Mouse (Mus musculus) neural tube, embryonic 11.5 days (tissue): Measurements from ENCODE around the gene Slc13a4. TPM values are rescaled to one million over a fixed set of nuclear protein-coding genes. Genes with fewer than 3 reads are reported as not detected.

Experiments used
- ATAC-seq: fragments of 200-750 bp; cut with Nextera tagmentation; 2 replicates; pipeline ENCODE4 v1.8.0; 2017; ENCODE audit warnings: moderate number of reproducible peaks, mild to moderate bottlenecking, moderate TSS enrichment, moderate library complexity; ENCODE audit not compliant: insufficient read depth, low FRiP score, low TSS enrichment
- DNase-seq: peaks from one replicate; pipeline ENCODE4 v3.0.0-alpha.2; 2015; ENCODE audit warnings: low spot score
- H3K27ac ChIP-seq: fragments of 300-500 bp; sonication (generic); 2 replicates; pipeline ENCODE4 v1.5.1; 2014; ENCODE audit warnings: low read depth, mild to moderate bottlenecking, low read length
- H3K27me3 ChIP-seq: fragments of 300-500 bp; sonication (generic); 2 replicates; pipeline ENCODE4 v1.6.1; 2014; ENCODE audit warnings: mild to moderate bottlenecking, low read length, mixed read lengths; ENCODE audit not compliant: control insufficient read depth, insufficient read depth
- H3K36me3 ChIP-seq: fragments of 300-500 bp; sonication (generic); 2 replicates; pipeline ENCODE4 v1.6.1; 2014; ENCODE audit warnings: mild to moderate bottlenecking, low read length, moderate library complexity, mixed read lengths; ENCODE audit not compliant: control insufficient read depth, insufficient read depth
- H3K4me1 ChIP-seq: fragments of 300-500 bp; sonication (generic); 2 replicates; pipeline ENCODE4 v1.6.1; 2014; ENCODE audit warnings: low read length, mixed read lengths; ENCODE audit not compliant: control insufficient read depth, insufficient read depth
- H3K4me2 ChIP-seq: fragments of 300-500 bp; sonication (generic); 2 replicates; pipeline ENCODE4 v1.6.1; 2014; ENCODE audit warnings: low read depth, mild to moderate bottlenecking, moderate library complexity
- H3K4me3 ChIP-seq: fragments of 300-500 bp; sonication (generic); 2 replicates; pipeline ENCODE4 v1.5.1; 2014; ENCODE audit warnings: low read depth, low read length
- H3K9ac ChIP-seq: fragments of 300-500 bp; sonication (generic); 2 replicates; pipeline ENCODE4 v1.6.1; 2014; ENCODE audit warnings: mild to moderate bottlenecking, low read length
- H3K9me3 ChIP-seq: fragments of 300-500 bp; sonication (generic); 2 replicates; pipeline ENCODE4 v1.6.1; 2016; ENCODE audit warnings: low read length; ENCODE audit not compliant: control insufficient read depth
- WGBS: fragments of 180-500 bp; shearing (Covaris S2); extraction: QIAGEN DNeasy Blood & Tissue Kit; methylation state at CpG from one replicate; pipeline ENCODE4 v1.1.7; 2014; 5-methylcytosine and 5-hydroxymethylcytosine counted together
- polyA plus RNA-seq: library from polyadenylated mRNA; unstranded; fragments of >200 nt; fragmentation: Nextera tagmentation; extraction: Ambion mirVana; gene quantifications from 2 replicates; pipeline ENCODE4 v1.2.1, GENCODE M21; 2014

The Slc13a4 gene
- polyA plus RNA-seq, result 0.15 TPM in 1 of 2 replicates, not detected in the other

DNA sequence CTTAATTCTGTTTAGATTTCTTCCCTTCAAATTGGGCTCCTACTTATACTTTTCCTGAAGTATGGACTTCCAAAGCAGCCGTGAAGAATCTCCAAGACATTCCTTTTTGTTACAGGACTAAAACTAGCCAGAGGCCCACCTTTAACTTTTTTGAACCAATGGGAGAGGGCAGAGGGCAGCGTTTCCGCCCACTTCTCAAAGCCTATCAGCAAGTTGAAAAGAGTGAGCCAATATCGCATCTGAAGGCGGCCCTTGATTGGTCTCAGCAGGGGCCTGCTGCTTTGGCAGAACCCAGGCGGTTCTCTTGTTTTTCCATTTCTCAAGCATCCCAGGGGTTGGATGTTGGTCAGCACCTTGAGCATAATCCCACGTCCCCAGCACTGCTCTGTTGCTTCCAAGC, at the start of gene Slc13a4:
Slc13a4 (minus strand) TSS at position 95 of the 400 bp plus-strand sequence.
- Histone ChIP-seq H3K27ac (no peak within 1 kb of the TSS), H3K4me2 (no peak within 1 kb of the TSS), H3K27me3 (no peaks in the 10 kb centered on the region), H3K36me3 (no peaks in the 10 kb centered on the region), H3K9ac (no peak within 1 kb of the TSS), H3K4me1 (no peaks in the 10 kb centered on the region), H3K9me3 (no peaks in the 10 kb centered on the region), H3K4me3 (no peak within 1 kb of the TSS)
- 27% methylated on average over 7 of the region's 7 CpGs for WGBS
- DNase-seq, result no peak
- ATAC-seq, result no peak

DNA sequence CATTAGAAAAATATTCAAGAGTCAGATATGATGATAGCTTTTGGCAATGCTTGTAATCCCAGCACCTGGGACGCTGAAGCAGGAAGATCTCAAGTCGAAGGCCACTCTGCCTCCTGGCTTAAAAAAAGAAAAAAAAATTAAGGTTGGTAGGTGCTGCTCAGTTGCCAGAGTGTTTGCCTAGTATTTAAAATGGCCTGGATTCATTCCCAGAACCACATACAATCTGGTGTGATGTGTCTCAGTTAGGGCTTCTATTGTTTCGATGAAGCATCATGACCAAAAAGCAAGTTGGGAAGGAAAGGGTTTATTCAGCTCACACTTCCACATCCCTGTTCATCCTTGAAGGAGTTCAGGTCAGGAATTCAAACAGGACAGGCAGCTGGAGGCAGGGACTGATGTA, 47.4 kb upstream of the Slc13a4 start:
- DNase-seq (no peak), ATAC-seq (no peak)
- Histone ChIP-seq H3K4me2 (no peak overlapping the region), H3K36me3 (no peaks in the 10 kb centered on the region), H3K4me3 (no peak overlapping the region), H3K27me3 (no peaks in the 10 kb centered on the region), H3K27ac (no peak overlapping the region), H3K9ac (no peak overlapping the region), H3K9me3 (no peaks in the 10 kb centered on the region), H3K4me1 (peaks cover 13% of the 10 kb centered on the region)
- WGBS, result 92% methylated on average over 3 of the region's 3 CpGs

DNA sequence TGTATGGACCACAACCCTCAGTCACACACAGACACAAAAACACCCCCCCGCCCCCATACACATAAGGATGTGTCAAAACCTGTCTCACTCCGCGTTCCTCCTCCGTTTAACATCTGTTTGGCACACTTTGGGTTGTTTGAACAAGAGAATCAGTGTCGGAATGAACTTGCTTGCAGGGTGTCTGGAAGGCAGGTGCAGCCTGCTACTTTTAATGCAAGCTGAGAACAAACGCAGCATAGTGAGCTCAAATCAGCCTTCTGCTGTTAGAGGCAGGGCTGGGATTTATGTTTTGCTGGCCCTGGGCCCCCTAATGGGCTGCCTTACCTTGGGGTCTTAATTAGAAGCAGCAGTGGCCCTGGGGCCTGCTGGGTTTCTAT, 46.7 kb upstream of the Slc13a4 start:
- H3K27ac ChIP-seq, result no peak overlapping the region
- H3K4me3 ChIP-seq, result no peak overlapping the region
- peak overlapping the region; percentile 10; the same call in 1 of the 2 replicates for H3K9ac ChIP-seq
- peak overlapping the region; percentile 31; the same call in 1 of the 2 replicates for H3K4me2 ChIP-seq
- peak; percentile 53 for DNase-seq
- peaks cover 13% of the 10 kb centered on the region for H3K4me1 ChIP-seq
- no peaks in the 10 kb centered on the region for H3K9me3 ChIP-seq
- peak; percentile 74 for ATAC-seq
- H3K27me3 ChIP-seq, result no peaks in the 10 kb centered on the region
- no peaks in the 10 kb centered on the region for H3K36me3 ChIP-seq
- WGBS, result 6% methylated on average over 6 of the region's 6 CpGs

GRCm38 (mm10) chr6:35353846-35354621, 46.1 kb upstream of the Slc13a4 start:
- no peak overlapping the region for H3K4me3 ChIP-seq
- ATAC-seq (peak; percentile 39; the same call in 1 of the 2 replicates), DNase-seq (peak; percentile 43)
- no peaks in the 10 kb centered on the region for H3K27me3 ChIP-seq
- peaks cover 13% of the 10 kb centered on the region for H3K4me1 ChIP-seq
- no peak overlapping the region; the same call in 1 of the 2 replicates for H3K9ac ChIP-seq
- H3K36me3 ChIP-seq, result no peaks in the 10 kb centered on the region
- H3K27ac ChIP-seq, result no peak overlapping the region
- whole genome bisulfite sequencing, result 5% methylated on average over 18 of the region's 18 CpGs
- no peaks in the 10 kb centered on the region for H3K9me3 ChIP-seq
- H3K4me2 ChIP-seq, result peak overlapping the region; percentile 31

- Histone ChIP-seq H3K4me2 (peak overlapping the region; percentile 31; the same call in 1 of the 2 replicates), H3K4me3 (no peak overlapping the region), H3K9ac (no peak overlapping the region), H3K4me1 (peaks cover 13% of the 10 kb centered on the region), H3K36me3 (no peaks in the 10 kb centered on the region), H3K27ac (no peak overlapping the region), H3K9me3 (no peaks in the 10 kb centered on the region), H3K27me3 (no peaks in the 10 kb centered on the region)
- 59% methylated on average over 5 of the region's 5 CpGs for WGBS
- ATAC-seq (no peak), DNase-seq (no peak)
These were observed 45.5 kb upstream of the Slc13a4 start for GRCm38 (mm10) chr6:35353416-35353815.

DNA sequence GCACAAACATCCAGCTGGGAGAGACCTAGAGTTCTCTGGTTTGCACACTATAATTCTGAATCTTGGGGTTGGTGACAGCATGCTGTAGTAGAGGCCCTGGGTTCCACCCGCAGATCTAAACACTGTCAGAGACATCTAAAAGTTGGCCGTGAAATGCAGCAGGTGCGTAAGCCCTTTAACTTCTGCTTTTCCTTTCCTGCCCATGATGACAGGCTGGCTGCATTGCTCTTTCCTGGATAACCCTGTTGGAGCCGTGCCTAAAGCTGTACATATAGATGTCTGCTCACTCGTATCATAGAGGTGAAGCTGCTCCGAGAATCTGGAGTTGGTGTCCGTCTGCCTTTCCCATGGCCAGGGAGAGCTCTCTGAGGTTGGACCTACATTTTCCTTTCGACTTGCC, 44.9 kb upstream of the Slc13a4 start:
- DNase-seq (no peak), ATAC-seq (no peak)
- H3K9ac ChIP-seq, result no peak overlapping the region
- no peak overlapping the region for H3K4me2 ChIP-seq
- peaks cover 13% of the 10 kb centered on the region for H3K4me1 ChIP-seq
- H3K9me3 ChIP-seq, result no peaks in the 10 kb centered on the region
- H3K4me3 ChIP-seq, result no peak overlapping the region
- no peak overlapping the region for H3K27ac ChIP-seq
- WGBS, result 91% methylated on average over 8 of the region's 8 CpGs
- no peaks in the 10 kb centered on the region for H3K36me3 ChIP-seq
- no peaks in the 10 kb centered on the region for H3K27me3 ChIP-seq

DNA sequence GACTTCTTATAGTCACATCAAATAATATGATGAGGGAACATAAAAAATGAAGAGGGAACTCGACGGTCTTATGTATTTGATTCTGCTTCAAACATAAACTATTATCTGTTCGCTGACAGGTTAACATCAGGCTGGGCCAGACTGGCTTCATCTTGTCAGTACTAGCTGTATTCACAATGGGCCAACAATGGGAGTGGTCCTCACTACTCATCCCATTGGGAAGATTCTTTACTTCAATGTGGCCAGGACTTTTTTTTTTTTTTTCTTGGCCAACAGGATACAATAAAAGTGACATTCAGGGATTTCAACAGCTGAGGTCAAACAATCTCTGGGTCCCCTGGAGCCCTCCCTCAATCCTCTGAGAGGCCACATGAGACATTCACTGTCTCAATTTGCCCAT, 43.9 kb upstream of the Slc13a4 start:
- Histone ChIP-seq H3K4me3 (no peak overlapping the region), H3K9ac (no peak overlapping the region), H3K27me3 (no peaks in the 10 kb centered on the region), H3K9me3 (no peaks in the 10 kb centered on the region), H3K4me2 (no peak overlapping the region), H3K4me1 (peaks cover 13% of the 10 kb centered on the region), H3K27ac (no peak overlapping the region), H3K36me3 (no peaks in the 10 kb centered on the region)
- ATAC-seq, result no peak
- DNase-seq, result no peak
- 98% methylated on average over 3 of the region's 3 CpGs for WGBS

DNA sequence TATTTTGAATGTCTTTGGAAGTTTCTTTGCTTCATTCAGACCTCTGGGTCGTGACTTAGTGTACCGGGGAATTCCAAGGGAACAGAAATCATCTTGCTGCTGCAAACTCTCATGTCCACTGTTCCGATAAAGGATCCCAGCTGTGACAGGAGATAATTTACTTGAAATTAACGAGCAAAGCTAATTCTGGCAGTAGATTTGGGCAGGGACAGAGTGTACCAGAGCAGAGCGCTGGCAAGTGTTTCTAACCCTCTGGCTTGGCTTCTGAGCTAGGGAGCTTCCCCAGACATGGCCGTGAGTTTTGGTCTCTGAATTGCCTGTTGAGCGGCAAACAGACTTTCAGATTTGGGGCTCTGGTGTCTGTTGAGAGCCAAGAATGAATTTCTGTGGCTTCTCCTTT, 41.9 kb upstream of the Slc13a4 start:
- no peak overlapping the region for H3K9ac ChIP-seq
- no peaks in the 10 kb centered on the region for H3K36me3 ChIP-seq
- H3K4me1 ChIP-seq, result peaks cover 12% of the 10 kb centered on the region
- DNase-seq (no peak), ATAC-seq (no peak)
- H3K4me3 ChIP-seq, result no peak overlapping the region
- no peaks in the 10 kb centered on the region for H3K27me3 ChIP-seq
- WGBS, result 70% methylated on average over 7 of the region's 7 CpGs
- H3K27ac ChIP-seq, result no peak overlapping the region
- no peak overlapping the region for H3K4me2 ChIP-seq
- no peaks in the 10 kb centered on the region for H3K9me3 ChIP-seq

DNA sequence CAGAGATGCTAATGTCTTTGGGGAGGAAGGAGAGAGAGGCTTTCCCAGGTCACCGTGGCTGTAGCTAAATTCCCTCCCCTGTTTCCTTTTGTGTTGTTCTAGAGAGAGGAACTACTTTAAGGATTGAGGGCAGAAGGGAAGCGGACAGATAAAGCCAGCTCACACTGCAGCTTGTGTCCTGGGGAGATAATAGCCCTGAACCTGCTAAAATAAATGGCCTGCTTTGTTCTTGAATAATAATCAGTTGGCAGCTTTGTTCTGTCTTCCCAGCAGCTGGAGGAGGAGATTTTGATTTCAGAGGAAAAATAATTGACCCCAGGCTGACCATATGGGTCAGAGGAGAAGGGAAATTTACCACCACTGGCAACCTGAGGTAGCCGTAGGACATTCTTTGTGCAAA, 30.7 kb upstream of the Slc13a4 start:
- H3K36me3 ChIP-seq, result no peaks in the 10 kb centered on the region
- no peak overlapping the region for H3K4me2 ChIP-seq
- DNase-seq (peak; percentile 48), ATAC-seq (no peak)
- 8% methylated on average over 3 of the region's 3 CpGs for WGBS
- H3K27me3 ChIP-seq, result no peaks in the 10 kb centered on the region
- no peak overlapping the region for H3K27ac ChIP-seq
- H3K4me1 ChIP-seq, result no peaks in the 10 kb centered on the region
- no peaks in the 10 kb centered on the region for H3K9me3 ChIP-seq
- H3K9ac ChIP-seq, result no peak overlapping the region
- H3K4me3 ChIP-seq, result no peak overlapping the region
